Mouse (Mus musculus) liver, embryonic 11.5 days (tissue): Measurements from ENCODE around the gene Ttc23l. TPM values are rescaled to one million over a fixed set of nuclear protein-coding genes. Genes with fewer than 3 reads are reported as not detected.

Experiments
- ATAC-seq: fragments of 200-750 bp; cut with Nextera tagmentation; replicated peaks from 2 replicates; pipeline ENCODE4 v1.8.0; 2017; ENCODE audit warnings: moderate number of reproducible peaks, mild to moderate bottlenecking, moderate TSS enrichment, moderate library complexity; ENCODE audit not compliant: low FRiP score
- DNase-seq: peaks from one replicate; pipeline ENCODE4 v3.0.0-alpha.2; 2017; ENCODE audit warnings: low spot score
- H3K27ac ChIP-seq: fragments of 300-500 bp; sonication (generic); 2 replicates; pipeline ENCODE4 v1.5.1; 2014; ENCODE audit warnings: mild to moderate bottlenecking, low read depth, low read length, control low read depth
- H3K27me3 ChIP-seq: fragments of 300-500 bp; sonication (generic); replicated peaks from 2 replicates; pipeline ENCODE4 v1.6.1; 2014; ENCODE audit warnings: low read length, mixed read lengths; ENCODE audit not compliant: control insufficient read depth, insufficient read depth
- H3K36me3 ChIP-seq: fragments of 300-500 bp; sonication (generic); 2 replicates; pipeline ENCODE4 v1.6.1; 2014; ENCODE audit warnings: mild to moderate bottlenecking, low read length, moderate library complexity, mixed read lengths; ENCODE audit not compliant: control insufficient read depth, insufficient read depth
- H3K4me1 ChIP-seq: fragments of 300-500 bp; sonication (generic); replicated peaks from 2 replicates; pipeline ENCODE4 v1.6.1; 2014; ENCODE audit warnings: low read length, mixed read lengths; ENCODE audit not compliant: control insufficient read depth, insufficient read depth
- H3K4me2 ChIP-seq: fragments of 300-500 bp; sonication (generic); 2 replicates; pipeline ENCODE4 v1.6.1; 2014; ENCODE audit warnings: mild to moderate bottlenecking, control low read depth, moderate library complexity
- H3K4me3 ChIP-seq: fragments of 300-500 bp; sonication (generic); 2 replicates; pipeline ENCODE4 v1.5.1; 2014; ENCODE audit warnings: low read depth, low read length, control low read depth
- H3K9ac ChIP-seq: fragments of 300-500 bp; sonication (generic); 2 replicates; pipeline ENCODE4 v1.6.1; 2014; ENCODE audit warnings: low read depth, low read length, control low read depth
- H3K9me3 ChIP-seq: fragments of 300-500 bp; sonication (generic); 2 replicates; pipeline ENCODE4 v1.6.1; 2016; ENCODE audit warnings: low read length, inconsistent platforms, mixed read lengths; ENCODE audit not compliant: control insufficient read depth
- WGBS: fragments of 180-500 bp; shearing (Covaris S2); extraction: QIAGEN DNeasy Blood & Tissue Kit; methylation state at CpG from one replicate; pipeline ENCODE4 v1.1.7; 2014; 5-methylcytosine and 5-hydroxymethylcytosine counted together
- polyA plus RNA-seq: library from polyadenylated mRNA; unstranded; fragments of >200 nt; fragmentation: Nextera tagmentation; extraction: Ambion mirVana; gene quantifications from 2 replicates; pipeline ENCODE4 v1.2.1, GENCODE M21; 2014

Gene Ttc23l
- polyA plus RNA-seq: not detected in 2 replicates

DNA sequence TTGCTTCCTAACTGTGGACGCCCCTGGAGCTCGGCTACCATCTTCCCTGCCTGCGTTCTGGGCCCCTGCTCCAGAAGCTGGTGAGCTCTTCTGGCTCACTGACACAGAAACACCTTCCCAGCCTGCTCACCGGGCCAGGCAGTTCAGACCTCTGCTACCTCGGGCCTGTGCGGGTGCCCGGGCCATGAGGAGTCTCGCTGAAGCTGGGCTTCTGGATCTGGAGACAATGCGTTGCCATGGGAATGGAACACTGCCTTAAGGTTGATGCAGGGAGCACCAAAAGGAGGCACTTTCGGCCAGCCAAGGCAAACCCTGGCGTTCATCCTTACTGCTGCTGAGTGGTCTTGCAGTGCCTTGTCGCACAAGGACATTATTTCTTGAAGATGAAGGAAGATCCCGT, at the start of gene Ttc23l:
Ttc23l (minus strand) TSS at position 204 of the 400 bp plus-strand sequence.
- DNase-seq (no peak), ATAC-seq (no peak)
- H3K4me2 ChIP-seq: no peak within 1 kb of the TSS
- no peak within 1 kb of the TSS for H3K4me3 ChIP-seq
- H3K27me3 ChIP-seq: no peaks in the 10 kb centered on the region
- no peak within 1 kb of the TSS for H3K27ac ChIP-seq
- no peaks in the 10 kb centered on the region for H3K4me1 ChIP-seq
- H3K36me3 ChIP-seq: no peaks in the 10 kb centered on the region
- WGBS: 83% methylated on average over 13 of the region's 13 CpGs
- H3K9ac ChIP-seq: no peak within 1 kb of the TSS
- H3K9me3 ChIP-seq: no peaks in the 10 kb centered on the region

DNA sequence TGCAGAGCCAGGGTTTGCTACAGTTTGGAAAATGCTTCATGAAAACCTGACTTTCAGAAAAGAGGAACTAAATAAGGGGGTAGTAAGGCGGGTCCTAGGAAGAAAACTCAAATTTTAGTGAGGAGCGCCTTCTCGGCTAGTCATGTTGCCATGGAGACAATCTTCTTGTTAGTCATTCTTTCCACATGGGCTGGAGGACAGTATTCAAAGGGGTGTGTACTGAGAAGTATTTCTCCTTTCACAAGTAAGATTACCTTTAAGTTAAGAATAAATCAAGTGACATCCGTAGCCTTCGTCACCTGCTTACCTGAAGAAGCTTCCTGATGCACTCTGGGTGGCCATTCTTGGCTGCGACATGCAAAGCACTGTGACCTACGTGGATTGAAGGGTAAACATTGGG, 40.9 kb upstream of the Ttc23l start:
- no peak overlapping the region for H3K4me2 ChIP-seq
- WGBS: 66% methylated on average over 7 of the region's 7 CpGs
- no peak overlapping the region for H3K9ac ChIP-seq
- no peak overlapping the region for H3K4me3 ChIP-seq
- DNase-seq (no peak), ATAC-seq (no peak)
- H3K36me3 ChIP-seq: no peaks in the 10 kb centered on the region; the same call in 1 of the 2 replicates
- H3K4me1 ChIP-seq: no peaks in the 10 kb centered on the region
- H3K27me3 ChIP-seq: no peaks in the 10 kb centered on the region
- no peak overlapping the region for H3K27ac ChIP-seq
- 0 out of 2 replicates have a peak, but pooled peaks cover 2% of the 10 kb centered on the region for H3K9me3 ChIP-seq

- WGBS: 67% methylated on average over 16 of the region's 16 CpGs
- Histone ChIP-seq H3K4me3 (no peak overlapping the region), H3K27me3 (no peaks in the 10 kb centered on the region), H3K4me1 (no peaks in the 10 kb centered on the region), H3K9me3 (no peaks in the 10 kb centered on the region), H3K36me3 (no peaks in the 10 kb centered on the region; the same call in 1 of the 2 replicates), H3K27ac (no peak overlapping the region), H3K4me2 (no peak overlapping the region), H3K9ac (no peak overlapping the region)
- DNase-seq (no peak), ATAC-seq (no peak)
These were observed 40.1 kb upstream of the Ttc23l start for GRCm38 (mm10) chr15:10598259-10599225.

DNA sequence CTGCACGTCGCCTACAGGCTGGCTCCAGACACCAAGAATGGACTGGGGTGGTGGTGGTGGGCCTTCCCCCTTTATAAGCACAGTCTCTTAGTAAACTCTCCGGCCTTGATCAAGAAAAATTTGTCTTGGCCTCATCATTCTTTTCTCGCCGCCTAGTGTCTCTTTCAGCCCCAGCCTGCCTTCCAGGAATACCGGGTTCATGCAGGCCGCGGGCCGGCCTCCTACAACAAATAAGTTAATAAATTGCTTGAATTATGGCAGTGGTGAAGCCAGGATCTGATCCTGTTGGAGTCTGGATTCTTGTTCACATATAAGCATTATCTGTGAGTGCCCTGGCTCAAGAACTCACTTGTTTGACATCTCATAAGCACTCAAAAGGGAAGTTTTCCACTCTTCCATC, 38.4 kb upstream of the Ttc23l start:
- 89% methylated on average over 9 of the region's 9 CpGs for WGBS
- ATAC-seq (no peak), DNase-seq (no peak)
- H3K4me1 ChIP-seq: no peaks in the 10 kb centered on the region
- H3K36me3 ChIP-seq: no peaks in the 10 kb centered on the region; the same call in 1 of the 2 replicates
- H3K27me3 ChIP-seq: no peaks in the 10 kb centered on the region
- H3K4me3 ChIP-seq: no peak overlapping the region
- H3K4me2 ChIP-seq: no peak overlapping the region
- H3K9ac ChIP-seq: no peak overlapping the region
- no peaks in the 10 kb centered on the region for H3K9me3 ChIP-seq
- H3K27ac ChIP-seq: no peak overlapping the region

GRCm38 (mm10) chr15:10595408-10595807, 36.9 kb upstream of the Ttc23l start:
- Histone ChIP-seq H3K9me3 (no peaks in the 10 kb centered on the region), H3K27ac (no peak overlapping the region), H3K27me3 (no peaks in the 10 kb centered on the region), H3K36me3 (no peaks in the 10 kb centered on the region; the same call in 1 of the 2 replicates), H3K4me1 (no peaks in the 10 kb centered on the region), H3K4me2 (no peak overlapping the region), H3K4me3 (no peak overlapping the region), H3K9ac (no peak overlapping the region)
- no peak for ATAC-seq
- no peak for DNase-seq
- WGBS: 93% methylated on average over 6 of the region's 6 CpGs

- no peak for ATAC-seq
These were observed 36.4 kb upstream of the Ttc23l start for GRCm38 (mm10) chr15:10594910-10595309.

GRCm38 (mm10) chr15:10593094-10593493, 34.6 kb upstream of the Ttc23l start:
- no peak overlapping the region for H3K4me3 ChIP-seq
- ATAC-seq (no peak), DNase-seq (no peak)
- no peaks in the 10 kb centered on the region; the same call in 1 of the 2 replicates for H3K36me3 ChIP-seq
- 75% methylated on average over 6 of the region's 6 CpGs for WGBS
- no peak overlapping the region for H3K27ac ChIP-seq
- H3K4me1 ChIP-seq: no peaks in the 10 kb centered on the region
- H3K4me2 ChIP-seq: no peak overlapping the region
- no peak overlapping the region for H3K9ac ChIP-seq
- H3K27me3 ChIP-seq: no peaks in the 10 kb centered on the region
- no peaks in the 10 kb centered on the region for H3K9me3 ChIP-seq

More at GRCm38 (mm10) chr15:10594910-10595309, 36.4 kb upstream of the Ttc23l start:
- no peak overlapping the region for H3K4me2 ChIP-seq
- no peak overlapping the region for H3K9ac ChIP-seq
- no peaks in the 10 kb centered on the region for H3K4me1 ChIP-seq
- no peaks in the 10 kb centered on the region for H3K27me3 ChIP-seq
- WGBS: 90% methylated on average over 10 of the region's 10 CpGs
- H3K36me3 ChIP-seq: no peaks in the 10 kb centered on the region; the same call in 1 of the 2 replicates
- no peak for DNase-seq
- H3K27ac ChIP-seq: no peak overlapping the region
- no peaks in the 10 kb centered on the region for H3K9me3 ChIP-seq
- no peak overlapping the region for H3K4me3 ChIP-seq

DNA sequence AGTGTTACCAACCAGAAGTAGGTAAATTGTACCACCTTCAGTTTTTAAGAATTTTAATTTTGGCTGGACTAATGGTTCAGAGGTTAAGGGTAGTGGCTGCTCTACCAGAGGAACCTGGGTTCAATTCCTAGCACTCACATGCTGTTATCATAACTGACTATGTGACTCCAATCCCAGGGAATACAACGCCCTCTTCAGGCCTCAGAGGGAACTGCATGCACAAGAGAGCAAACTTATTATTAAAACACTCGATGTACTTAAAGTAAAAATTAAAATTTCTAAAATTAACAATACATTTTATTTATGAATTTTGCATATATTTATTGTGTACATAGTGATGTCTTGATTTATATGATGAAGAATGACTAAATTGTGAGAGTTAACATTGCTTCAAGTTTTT, 28.1 kb upstream of the Ttc23l start:
- Histone ChIP-seq H3K9me3 (no peaks in the 10 kb centered on the region), H3K36me3 (no peaks in the 10 kb centered on the region; the same call in 1 of the 2 replicates), H3K4me1 (no peaks in the 10 kb centered on the region), H3K9ac (no peak overlapping the region), H3K4me3 (no peak overlapping the region), H3K27me3 (no peaks in the 10 kb centered on the region), H3K27ac (no peak overlapping the region), H3K4me2 (no peak overlapping the region)
- DNase-seq: no peak
- WGBS: 67% methylated on average over 2 of the region's 2 CpGs
- ATAC-seq: no peak
